Mouse (Mus musculus) CH12.LX (cell line): ENCODE measurements around the gene Gm20388. TPM values are rescaled to one million over a fixed set of nuclear protein-coding genes. Genes with fewer than 3 reads are reported as not detected.

ENCODE experiments used
- DNase-seq: peaks from one replicate; pipeline ENCODE4 v3.0.0-alpha.2; 2013; ENCODE audit errors: extremely low read depth
- H3K27ac ChIP-seq: 2 replicates; pipeline ENCODE4 v1.5.1; 2012; ENCODE audit warnings: low read depth, mild to moderate bottlenecking, control low read depth, moderate library complexity; ENCODE audit not compliant: insufficient read depth
- H3K27me3 ChIP-seq: replicated peaks from 2 replicates; pipeline ENCODE3; 2012; ENCODE audit warnings: inconsistent platforms
- H3K36me3 ChIP-seq, 2 experiments: replicated peaks in 1 of 2; 2 replicates each; pipeline versions ENCODE3 to v1.6.1; 2012; ENCODE audit warnings: inconsistent platforms in 1 of 2, low read length in 1 of 2, mild to moderate bottlenecking in 1 of 2, mixed read lengths in 1 of 2, moderate library complexity in 1 of 2; ENCODE audit not compliant: control insufficient read depth in 1 of 2, insufficient read depth in 1 of 2
- H3K4me1 ChIP-seq, 2 experiments: 2 replicates each; pipeline ENCODE4 v1.6.1; 2012; ENCODE audit warnings: inconsistent platforms in 1 of 2, moderate library complexity in 1 of 2; ENCODE audit not compliant: insufficient read depth in 2 of 2, control insufficient read depth in 1 of 2
- H3K4me2 ChIP-seq: 2 replicates; pipeline ENCODE4 v1.6.1; 2012; ENCODE audit warnings: low read depth, mild to moderate bottlenecking, control low read depth; ENCODE audit not compliant: poor library complexity, insufficient read depth, severe bottlenecking
- H3K4me3 ChIP-seq, 3 experiments: fragments of 150-350 bp in 1 of 3; sonication (generic) in 1 of 3; replicated peaks in 1 of 3; 2 replicates each; pipeline versions ENCODE3 to v1.5.1; 2011 to 2012; ENCODE audit warnings: low read depth in 2 of 3, low read length in 2 of 3, mild to moderate bottlenecking in 2 of 3, moderate library complexity in 2 of 3, control low read depth in 1 of 3, improper control_type of control experiment in 1 of 3, inconsistent platforms in 1 of 3, mixed read lengths in 1 of 3; ENCODE audit not compliant: poor library complexity in 1 of 3
- H3K79me2 ChIP-seq: replicated peaks from 2 replicates; pipeline ENCODE4 v1.6.1; 2012; ENCODE audit warnings: mild to moderate bottlenecking, moderate library complexity; ENCODE audit not compliant: control insufficient read depth, poor library complexity, insufficient read depth, severe bottlenecking; ENCODE audit errors: extremely low read depth
- H3K9ac ChIP-seq: 2 replicates; pipeline ENCODE4 v1.6.1; 2012; ENCODE audit warnings: low read depth, mild to moderate bottlenecking, control low read depth, moderate library complexity; ENCODE audit not compliant: insufficient read depth
- H3K9me3 ChIP-seq: replicated peaks from 2 replicates; pipeline ENCODE3; 2012; ENCODE audit warnings: low read length, inconsistent platforms, mixed read lengths
- CHD2 ChIP-seq: IDR thresholded peaks from 2 replicates; pipeline ENCODE4 v1.6.1; 2011; ENCODE audit warnings: low read length, improper control_type of control experiment
- ETS1 ChIP-seq: conservative IDR thresholded peaks from 2 replicates; pipeline ENCODE4 v1.6.1; 2012; ENCODE audit warnings: low read depth, mild to moderate bottlenecking, inconsistent platforms, low read length, improper control_type of control experiment, moderate library complexity
- GABPA ChIP-seq: IDR thresholded peaks from 2 replicates; pipeline ENCODE4 v1.6.1; 2012; ENCODE audit warnings: low read depth, low read length, improper control_type of control experiment, inconsistent platforms; ENCODE audit not compliant: insufficient replicate concordance
- JUND ChIP-seq: conservative IDR thresholded peaks from 2 replicates; pipeline ENCODE4 v1.6.1; 2011; ENCODE audit warnings: low read depth, low read length, improper control_type of control experiment
- KAT2A ChIP-seq: IDR thresholded peaks from 2 replicates; pipeline ENCODE4 v1.6.1; 2012; ENCODE audit warnings: low read length, improper control_type of control experiment, inconsistent platforms; ENCODE audit not compliant: insufficient replicate concordance
- MAFK ChIP-seq: IDR thresholded peaks from 2 replicates; pipeline ENCODE4 v1.6.1; 2011; ENCODE audit warnings: low read length, improper control_type of control experiment; ENCODE audit not compliant: insufficient replicate concordance
- MAX ChIP-seq: IDR thresholded peaks from 2 replicates; pipeline ENCODE4 v1.6.1; 2011; ENCODE audit warnings: low read length, improper control_type of control experiment
- NELFE ChIP-seq: IDR thresholded peaks from 2 replicates; pipeline ENCODE4 v1.6.1; 2011; ENCODE audit warnings: low read depth, low read length, improper control_type of control experiment
- NRF1 ChIP-seq: IDR thresholded peaks from 2 replicates; pipeline ENCODE4 v1.6.1; 2014; ENCODE audit warnings: low read depth, mild to moderate bottlenecking, inconsistent platforms, low read length, improper control_type of control experiment, moderate library complexity
- PAX5 ChIP-seq: IDR thresholded peaks from 2 replicates; pipeline ENCODE4 v1.6.1; 2012; ENCODE audit warnings: low read length, inconsistent platforms, mixed read lengths
- RAD21 ChIP-seq: IDR thresholded peaks from 2 replicates; pipeline ENCODE4 v1.6.1; 2011; ENCODE audit warnings: low read depth, mild to moderate bottlenecking, low read length, improper control_type of control experiment, moderate library complexity
- SIN3A ChIP-seq: IDR thresholded peaks from 2 replicates; pipeline ENCODE4 v1.6.1; 2012; ENCODE audit warnings: low read length, improper control_type of control experiment, inconsistent platforms
- TCF12 ChIP-seq: IDR thresholded peaks from 2 replicates; pipeline ENCODE4 v1.6.1; 2014; ENCODE audit warnings: low read depth, mild to moderate bottlenecking, inconsistent platforms, low read length, improper control_type of control experiment
- USF2 ChIP-seq: conservative IDR thresholded peaks from 2 replicates; pipeline ENCODE4 v1.6.1; 2011; ENCODE audit warnings: low read depth, low read length, improper control_type of control experiment
- ZC3H11A ChIP-seq: IDR thresholded peaks from 2 replicates; pipeline ENCODE4 v1.6.1; 2012; ENCODE audit warnings: low read depth, mild to moderate bottlenecking, inconsistent platforms, low read length, improper control_type of control experiment
- ZKSCAN1 ChIP-seq: IDR thresholded peaks from 2 replicates; pipeline ENCODE4 v1.6.1; 2012; ENCODE audit warnings: low read depth, inconsistent platforms, low read length, improper control_type of control experiment, borderline replicate concordance
- dilution Hi-C: fragments of 300-500 bp; cut with MboI; formaldehyde crosslinking; loops from 2 replicates; pipeline ENCODE4 v1.14.3; 2020; ENCODE audit warnings: low sequenced_read_pairs; ENCODE audit not compliant: extremely low pct_unique_long_range_greater_than_20kb, extremely low pct_ligation_motif_present
- in situ Hi-C: fragments of 300-500 bp; cut with MboI; formaldehyde crosslinking; loops from 3 replicates; pipeline ENCODE4 v1.14.3; 2019; ENCODE audit warnings: low sequenced_read_pairs, low pct_ligation_motif_present, low pct_unique_long_range_greater_than_20kb, mixed read lengths
- polyA plus RNA-seq: library from polyadenylated mRNA; unstranded; fragments of >175 nt; gene quantifications from 2 replicates; pipeline ENCODE4 v1.2.1, GENCODE M21; 2012; ENCODE audit warnings: low read depth; ENCODE audit not compliant: insufficient read length
- total RNA-seq, 2 experiments: library from RNA; depleted of rRNA; stranded (reverse); fragments of 300-350 nt in 1 of 2; fragments of >200 nt in 1 of 2; gene quantifications; 2 replicates each; pipeline ENCODE4 v1.2.3; 2012 to 2014

Gene Gm20388
- total and polyA plus RNA-seq, 3 experiments: 14.8 to 26.3 (median 22.2) TPM

GRCm38 (mm10) chr8:121001951-121002350 lies 1091.3 kb downstream of the Gm20388 start:
- DNase-seq: no peak
- Histone ChIP-seq H3K36me3 (no peaks in the 10 kb centered on the region), H3K4me2 (no peak overlapping the region), H3K4me3 (no peak overlapping the region), H3K9ac (no peak overlapping the region), H3K4me1 (peaks cover 0 to 5% of the 10 kb centered on the region in 2 experiments; a peak in 2 of 4 replicates), H3K79me2 (no peaks in the 10 kb centered on the region), H3K27ac (no peak overlapping the region), H3K9me3 (no peaks in the 10 kb centered on the region), H3K27me3 (peaks cover 78% of the 10 kb centered on the region)
- in situ Hi-C loops: no loop called here
- TF ChIP-seq MAFK: no peak
- TF ChIP-seq JUND: no peak
- TF ChIP-seq NELFE: no peak
- no peak for TF ChIP-seq KAT2A
- TF ChIP-seq ZC3H11A: no peak
- TF ChIP-seq ZKSCAN1: no peak
- TF ChIP-seq PAX5: no peak
- no peak for TF ChIP-seq SIN3A
- no peak for TF ChIP-seq USF2
- TF ChIP-seq GABPA: no peak
- TF ChIP-seq RAD21: no peak
- TF ChIP-seq ETS1: no peak
- dilution Hi-C loops: no loop called here

GRCm38 (mm10) chr8:121002871-121003539 lies 1092.4 kb downstream of the Gm20388 start:
- peaks cover 70% of the 10 kb centered on the region for H3K27me3 ChIP-seq
- H3K36me3 ChIP-seq: no peaks in the 10 kb centered on the region
- dilution Hi-C loops: no loop called here
- DNase-seq: no peak
- peaks cover 0 to 5% of the 10 kb centered on the region in 2 experiments; a peak in 2 of 4 replicates for H3K4me1 ChIP-seq
- H3K9ac ChIP-seq: no peak overlapping the region
- no peaks in the 10 kb centered on the region for H3K79me2 ChIP-seq
- no peak overlapping the region for H3K4me2 ChIP-seq
- no peak overlapping the region for H3K27ac ChIP-seq
- in situ Hi-C loops: no loop called here
- H3K9me3 ChIP-seq: no peaks in the 10 kb centered on the region
- TF ChIP-seq ETS1 (no peak), GABPA (no peak), USF2 (no peak), CHD2 (no peak), MAX (no peak), NRF1 (no peak), TCF12 (no peak)
- no peak overlapping the region for H3K4me3 ChIP-seq
